Mouse (Mus musculus) lung, adult 2 months (tissue): ENCODE data around the gene Gm20388. TPM values are rescaled to one million over a fixed set of nuclear protein-coding genes. Genes with fewer than 3 reads are reported as not detected.
"Not testable (repeated sequence)": the region's sequence is repeated elsewhere in the genome, so short reads cannot be mapped to it uniquely, and the experiment has no call there.

Experiments
- DNase-seq: peaks from one replicate; pipeline ENCODE4 v3.0.0; 2022
- H3K4me1 ChIP-seq: fragments of 200-500 bp; 2 replicates; pipeline ENCODE4 v1.6.1; 2011; ENCODE audit warnings: low read length; ENCODE audit not compliant: control insufficient read depth, insufficient read depth
- H3K4me3 ChIP-seq: fragments of 200-500 bp; replicated peaks from 2 replicates; pipeline ENCODE3; 2011; ENCODE audit warnings: low read depth, mild to moderate bottlenecking, control low read depth, low read length; ENCODE audit errors: extremely low read depth
- CTCF ChIP-seq: fragments of 200-500 bp; IDR thresholded peaks from 2 replicates; pipeline ENCODE4 v1.5.1; 2011; ENCODE audit warnings: mild to moderate bottlenecking, low read length, control low read depth; ENCODE audit not compliant: insufficient read depth
- POLR2A ChIP-seq: fragments of 200-500 bp; IDR thresholded peaks from 2 replicates; pipeline ENCODE4 v1.6.1; 2011; ENCODE audit warnings: low read depth, mild to moderate bottlenecking, control low read depth, low read length, borderline replicate concordance; ENCODE audit errors: extremely low read depth
- WGBS: fragments of 180-500 bp; shearing (Covaris S2); methylation state at CpG from one replicate; pipeline ENCODE4 v1.1.7; 2018; 5-methylcytosine and 5-hydroxymethylcytosine counted together
- polyA plus RNA-seq: library from polyadenylated mRNA; depleted of rRNA; stranded (reverse); fragments of >200 nt; gene quantifications from 2 replicates; pipeline ENCODE4 v1.2.3, GENCODE M21; 2012

Gm20388 gene
- polyA plus RNA-seq, 1 experiment: 67.8 TPM

GRCm38 (mm10) chr8:123536990-123537380 is 3626.3 kb downstream of the Gm20388 start:
- no peak for DNase-seq
- Histone ChIP-seq H3K4me1 (no peaks in the 10 kb centered on the region), H3K4me3 (no peak overlapping the region)
- WGBS: 60% methylated on average over 8 of the region's 10 CpGs
- TF ChIP-seq CTCF (no peak), POLR2A (no peak)

- DNase-seq: peak; percentile 40
- H3K4me1 ChIP-seq, H3K4me3 ChIP-seq: not testable (repeated sequence)
- WGBS: 82% methylated on average over 7 of the region's 14 CpGs
Measured at GRCm38 (mm10) chr8:123537641-123538040, 3627.0 kb downstream of the Gm20388 start.

GRCm38 (mm10) chr8:123564221-123564620 is 3653.6 kb downstream of the Gm20388 start:
- not testable (repeated sequence) for H3K4me1 ChIP-seq, H3K4me3 ChIP-seq, DNase-seq
- WGBS: no CpG with 5 or more reads among the region's 45 CpGs

GRCm38 (mm10) chr8:123575386-123575785 is 3664.7 kb downstream of the Gm20388 start:
- peak; percentile 6 for DNase-seq
- H3K4me1 ChIP-seq, H3K4me3 ChIP-seq: not testable (repeated sequence)
- no CpG with 5 or more reads among the region's 10 CpGs for WGBS

GRCm38 (mm10) chr8:123600666-123601172 is 3690.1 kb downstream of the Gm20388 start:
- peak; percentile 8 for DNase-seq
- H3K4me3 ChIP-seq, H3K4me1 ChIP-seq: not testable (repeated sequence)
- WGBS: 64% methylated on average over 17 of the region's 19 CpGs

GRCm38 (mm10) chr8:123601457-123601856 is 3690.8 kb downstream of the Gm20388 start:
- DNase-seq, H3K4me1 ChIP-seq, H3K4me3 ChIP-seq: not testable (repeated sequence)
- WGBS: no CpG with 5 or more reads among the region's 40 CpGs

- not testable (repeated sequence) for DNase-seq, H3K4me3 ChIP-seq
- 83% methylated on average over 2 of the region's 5 CpGs for WGBS
Measured at GRCm38 (mm10) chr8:123612652-123613051, 3702.0 kb downstream of the Gm20388 start.

GRCm38 (mm10) chr8:123623523-123623922 is 3712.9 kb downstream of the Gm20388 start:
- no CpG with 5 or more reads among the region's 39 CpGs for WGBS
- not testable (repeated sequence) for H3K4me1 ChIP-seq, DNase-seq, H3K4me3 ChIP-seq

More at GRCm38 (mm10) chr8:123612652-123613051, 3702.0 kb downstream of the Gm20388 start:
- H3K4me1 ChIP-seq: not testable (repeated sequence)

GRCm38 (mm10) chr8:123624274-123624673 is 3713.6 kb downstream of the Gm20388 start:
- WGBS: 70% methylated on average over 5 of the region's 5 CpGs

GRCm38 (mm10) chr8:123624702-123625101 is 3714.1 kb downstream of the Gm20388 start:
- H3K4me1 ChIP-seq: no peaks in the 10 kb centered on the region
- no peak overlapping the region for H3K4me3 ChIP-seq
- DNase-seq: no peak
- TF ChIP-seq POLR2A (no peak), CTCF (no peak)
- WGBS: 65% methylated on average over 1 of the region's 1 CpGs

More at GRCm38 (mm10) chr8:123624274-123624673, 3713.6 kb downstream of the Gm20388 start:
- Histone ChIP-seq H3K4me1 (no peaks in the 10 kb centered on the region), H3K4me3 (no peak overlapping the region)
- TF ChIP-seq POLR2A: no peak
- TF ChIP-seq CTCF: no peak
- no peak for DNase-seq

GRCm38 (mm10) chr8:123625717-123626116 is 3715.1 kb downstream of the Gm20388 start:
- no peak for TF ChIP-seq CTCF
- TF ChIP-seq POLR2A: no peak
- 35% methylated on average over 2 of the region's 2 CpGs for WGBS

More at GRCm38 (mm10) chr8:123625717-123626116, 3715.1 kb downstream of the Gm20388 start:
- DNase-seq: no peak
- H3K4me3 ChIP-seq: no peak overlapping the region
- no peaks in the 10 kb centered on the region for H3K4me1 ChIP-seq
